Mouse (Mus musculus) left cerebral cortex, adult 11 months (tissue): ENCODE measurements around the gene Tert.

Source experiments
- DNase-seq: peaks from one replicate; pipeline ENCODE4 v3.0.0; 2022; ENCODE audit warnings: low spot score

Tert gene

GRCm38 (mm10) chr13:73677853-73678252 is 51.1 kb downstream of the Tert start, which contains the start of gene Slc6a18:
Gene Slc6a18 (minus strand): TSS chr13:73678023.
- no peak for DNase-seq

- no peak for DNase-seq
These were observed 52.6 kb downstream of the Tert start for GRCm38 (mm10) chr13:73679311-73679710.

- no peak for DNase-seq
These were observed 53.7 kb downstream of the Tert start for GRCm38 (mm10) chr13:73680394-73680793.

GRCm38 (mm10) chr13:73682226-73682625 is 55.5 kb downstream of the Tert start:
- no peak for DNase-seq

GRCm38 (mm10) chr13:73683682-73684081 is 57.0 kb downstream of the Tert start:
- DNase-seq, result no peak

- no peak for DNase-seq
These were observed 57.7 kb downstream of the Tert start for GRCm38 (mm10) chr13:73684412-73684811.

GRCm38 (mm10) chr13:73685502-73685901 is 58.8 kb downstream of the Tert start:
- no peak for DNase-seq

GRCm38 (mm10) chr13:73687601-73688000 is 60.9 kb downstream of the Tert start:
- no peak for DNase-seq

- DNase-seq, result no peak
These were observed 62.2 kb downstream of the Tert start for GRCm38 (mm10) chr13:73688934-73689333.

- DNase-seq, result no peak
These were observed 65.6 kb downstream of the Tert start for GRCm38 (mm10) chr13:73692249-73692868.

- no peak for DNase-seq
These were observed 66.6 kb downstream of the Tert start for GRCm38 (mm10) chr13:73693333-73693732.

- no peak for DNase-seq
These were observed 68.3 kb downstream of the Tert start for GRCm38 (mm10) chr13:73694972-73695371.

- DNase-seq, result no peak
These were observed 69.8 kb downstream of the Tert start for GRCm38 (mm10) chr13:73696529-73696928.
